Mouse (Mus musculus) liver, embryonic 14.5 days (tissue): ENCODE data around the gene Cfdp1.

Experiments
- CTCF ChIP-seq: IDR thresholded peaks from 2 replicates; pipeline ENCODE4 v1.5.1; 2016; ENCODE audit warnings: antibody characterized with exemption, low read depth, control low read depth
- EP300 ChIP-seq: IDR thresholded peaks from 2 replicates; pipeline ENCODE4 v1.6.1; 2016; ENCODE audit warnings: antibody characterized with exemption, low read depth

- TF ChIP-seq CTCF (no peak), EP300 (no peak)
Observed at GRCm38 (mm10) chr8:111891983-111892382, 37.9 kb upstream of the Cfdp1 start.
